Mouse (Mus musculus) large intestine, adult 2 months (tissue): ENCODE measurements around the gene Rffl. TPM values are rescaled to one million over a fixed set of nuclear protein-coding genes. Genes with fewer than 3 reads are reported as not detected.
A peak's percentile ranks its signal among the peaks of the same experiment; 100 is the strongest.

Experiments used
- DNase-seq: peaks from one replicate; pipeline ENCODE4 v3.0.0-alpha.2; 2012; ENCODE audit warnings: low read depth, low spot score
- WGBS: fragments of 180-500 bp; shearing (Covaris S2); methylation state at CpG from one replicate; pipeline ENCODE4 v1.1.7; 2018; 5-methylcytosine and 5-hydroxymethylcytosine counted together
- polyA plus RNA-seq: library from polyadenylated mRNA; depleted of rRNA; stranded (reverse); fragments of >200 nt; gene quantifications from 2 replicates; pipeline ENCODE4 v1.2.3, GENCODE M21; 2012; rRNA removed

Gene Rffl
- polyA plus RNA-seq, 1 experiment = 9.4 TPM

GRCm38 (mm10) chr11:82807370-82807769 lies 63.6 kb downstream of the Rffl start:
- 57% methylated on average over 3 of the region's 3 CpGs for WGBS
- no peak for DNase-seq

DNA sequence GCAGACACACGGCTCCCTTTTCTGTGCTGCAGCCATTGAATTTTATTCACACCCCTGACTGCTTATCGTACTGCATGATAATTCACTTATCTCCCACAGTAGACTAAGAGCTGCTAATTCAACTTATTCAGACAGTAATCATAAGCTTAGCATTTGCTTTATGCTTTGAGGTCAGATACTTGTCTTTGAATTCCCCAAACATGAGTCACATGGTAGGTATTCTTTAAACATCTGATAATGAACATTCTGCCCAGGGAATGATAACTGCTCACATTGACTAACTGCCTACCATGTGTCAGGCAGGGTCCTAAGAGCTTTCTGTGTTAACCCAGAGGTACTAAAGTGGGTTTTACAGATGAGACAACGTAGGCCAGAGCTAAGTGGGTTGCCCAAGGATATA lies 64.4 kb downstream of the Rffl start:
- WGBS = 84% methylated on average over 3 of the region's 3 CpGs
- DNase-seq = no peak

DNA sequence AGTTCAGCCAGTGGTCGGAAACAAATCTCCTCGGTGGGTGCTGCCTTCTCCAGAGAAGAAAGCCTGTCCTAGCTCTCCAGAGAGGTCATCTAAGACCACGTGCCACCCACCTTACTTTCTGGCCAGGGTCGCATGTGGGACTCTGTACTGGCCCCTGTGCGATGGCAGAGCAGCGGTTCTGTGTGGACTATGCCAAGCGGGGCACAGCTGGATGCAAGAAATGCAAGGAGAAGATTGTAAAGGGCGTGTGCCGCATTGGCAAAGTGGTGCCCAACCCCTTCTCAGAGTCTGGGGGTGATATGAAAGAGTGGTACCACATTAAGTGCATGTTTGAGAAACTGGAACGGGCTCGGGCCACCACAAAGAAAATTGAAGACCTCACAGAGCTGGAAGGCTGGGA lies 87.6 kb downstream of the Rffl start:
- no peak for DNase-seq
- 84% methylated on average over 11 of the region's 11 CpGs for WGBS

GRCm38 (mm10) chr11:82782197-82782596 lies 88.8 kb downstream of the Rffl start:
- 20% methylated on average over 6 of the region's 6 CpGs for WGBS
- DNase-seq = no peak

DNA sequence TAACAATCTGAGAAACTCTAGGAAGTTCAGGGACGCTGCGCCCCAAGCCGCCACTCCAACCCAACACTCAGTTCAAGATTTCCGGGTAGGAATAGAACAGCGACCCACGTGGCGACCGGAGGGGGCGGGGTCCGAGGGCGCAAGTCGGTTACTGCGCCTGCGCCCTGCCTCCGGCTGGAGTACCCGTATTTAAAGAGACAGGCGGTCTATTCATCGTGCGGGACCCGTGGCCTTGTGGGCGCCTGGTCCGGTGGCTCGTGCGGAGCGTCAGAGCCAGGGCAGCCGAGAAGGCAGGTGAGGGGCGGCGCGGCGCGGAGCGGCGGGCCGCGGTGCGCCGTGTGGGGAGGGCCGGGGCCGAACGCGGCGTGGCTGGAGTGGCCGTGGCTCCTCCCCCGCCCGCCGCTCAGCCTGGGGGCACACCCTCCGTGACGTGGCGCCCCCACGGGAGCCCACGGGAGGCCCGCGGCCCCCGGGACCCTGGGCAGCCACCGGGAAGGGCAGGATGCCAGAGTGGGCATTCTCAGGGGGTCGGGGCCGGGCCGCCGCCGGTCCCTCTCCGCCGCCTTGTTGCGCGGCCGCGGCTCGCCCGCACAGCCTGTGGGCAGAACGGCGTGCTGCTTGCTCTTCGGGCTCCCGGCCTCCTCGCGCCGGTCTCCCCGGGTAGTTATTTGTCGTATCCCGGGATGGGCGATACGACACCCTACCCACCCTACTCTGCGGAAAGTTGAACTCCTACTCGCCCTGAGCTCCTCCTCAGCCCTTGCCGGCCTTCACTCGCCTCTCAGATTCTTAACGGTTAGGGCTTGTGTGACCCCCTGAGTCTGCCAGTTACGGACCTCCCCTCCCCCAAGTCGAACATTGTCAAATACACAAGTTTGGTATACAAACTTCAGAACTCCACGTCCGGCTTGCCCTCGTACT lies 89.8 kb downstream of the Rffl start, which contains the start of gene Lig3:
TSS of gene Lig3 (plus strand) at position 126 of the 921 bp plus-strand sequence.
- under 1% methylated on average over 90 of the region's 90 CpGs for WGBS
- peak; percentile 68 for DNase-seq

- no peak for DNase-seq
These were observed 90.9 kb downstream of the Rffl start for GRCm38 (mm10) chr11:82780134-82780533.

DNA sequence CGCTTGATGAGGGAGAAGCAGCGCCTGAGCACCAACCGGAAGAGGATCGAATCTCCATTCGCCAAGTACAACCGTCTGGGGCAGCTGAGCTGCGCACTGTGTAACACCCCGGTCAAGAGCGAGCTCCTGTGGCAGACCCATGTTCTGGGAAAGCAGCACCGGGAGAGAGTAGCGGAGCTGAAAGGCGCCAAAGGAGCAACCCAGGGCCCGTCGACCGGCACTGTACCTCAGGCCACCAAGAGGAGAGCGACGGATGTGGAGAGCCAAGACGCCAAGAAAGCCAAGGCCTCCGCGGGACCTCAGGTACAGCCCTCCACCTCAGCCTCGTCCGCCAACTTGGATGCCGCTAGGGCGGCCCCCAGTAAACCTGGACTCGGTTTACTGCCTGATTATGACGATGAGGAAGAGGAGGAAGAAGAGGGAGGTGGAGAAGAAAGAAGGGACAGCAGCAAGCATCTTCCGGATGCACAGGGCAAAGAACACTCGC lies 106.5 kb downstream of the Rffl start:
- WGBS = under 1% methylated on average over 28 of the region's 28 CpGs
- no peak for DNase-seq

More at GRCm38 (mm10) chr11:82780134-82780533, 90.9 kb downstream of the Rffl start:
- 21% methylated on average over 5 of the region's 5 CpGs for WGBS

DNA sequence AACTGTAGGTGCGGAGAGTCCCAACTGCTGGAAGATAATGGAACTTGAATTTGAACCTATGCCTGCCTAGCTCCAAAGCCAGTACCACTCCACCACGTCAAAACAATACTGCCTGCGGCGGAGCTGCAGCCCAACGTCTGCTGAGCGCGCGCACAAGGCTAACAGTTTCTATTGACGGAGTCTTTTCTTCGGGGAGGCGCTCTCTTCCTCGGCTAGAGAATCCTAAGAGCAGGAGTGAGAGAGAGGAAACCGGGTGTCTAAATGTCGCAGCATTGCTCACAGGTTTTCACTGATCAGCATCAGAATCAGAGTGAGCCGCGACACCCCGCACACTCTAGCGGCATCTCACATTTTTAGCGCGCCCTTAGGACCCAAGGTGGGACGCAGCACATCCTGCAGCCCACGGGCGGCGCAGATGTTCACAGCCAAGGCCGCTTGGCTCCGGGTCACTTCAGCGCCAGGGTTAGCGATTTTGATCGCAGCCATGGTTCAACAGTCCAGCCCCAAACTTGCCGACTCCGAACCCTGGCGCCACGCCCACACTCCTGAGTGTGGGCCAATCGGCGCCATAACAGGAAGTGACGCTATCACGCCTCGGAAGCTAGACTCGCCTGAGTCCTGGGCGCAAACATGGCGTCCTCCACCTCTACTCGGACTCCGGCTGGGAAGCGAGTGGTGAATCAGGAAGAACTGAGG lies 107.1 kb downstream of the Rffl start, which contains the start of the genes Cct6b and Zfp830:
TSS of gene Cct6b (minus strand) at position 580 of the 696 bp plus-strand sequence.
TSS of gene Zfp830 (plus strand) at position 604 of the 696 bp plus-strand sequence.
- DNase-seq = peak; percentile 97
- under 1% methylated on average over 44 of the region's 44 CpGs for WGBS

DNA sequence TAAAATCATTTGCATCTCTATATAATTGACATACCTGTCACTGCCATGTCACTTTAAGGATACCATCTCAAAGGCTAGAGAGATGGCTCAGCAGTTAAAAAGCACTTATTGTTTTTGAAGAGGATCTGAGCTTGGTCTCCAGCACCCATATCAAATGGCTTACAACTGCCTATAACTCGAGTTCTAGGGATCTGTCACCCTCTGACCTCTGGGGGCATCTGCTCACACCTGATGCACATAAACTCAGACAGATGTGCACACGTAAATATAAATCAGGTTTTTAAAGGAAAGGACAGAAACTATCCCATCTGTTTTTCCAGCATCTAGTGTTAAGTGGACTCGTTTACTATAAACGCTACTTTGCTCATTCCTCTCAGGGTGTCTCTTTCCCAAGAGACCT lies 107.7 kb downstream of the Rffl start:
- 4% methylated on average over 4 of the region's 4 CpGs for WGBS
- DNase-seq = no peak

DNA sequence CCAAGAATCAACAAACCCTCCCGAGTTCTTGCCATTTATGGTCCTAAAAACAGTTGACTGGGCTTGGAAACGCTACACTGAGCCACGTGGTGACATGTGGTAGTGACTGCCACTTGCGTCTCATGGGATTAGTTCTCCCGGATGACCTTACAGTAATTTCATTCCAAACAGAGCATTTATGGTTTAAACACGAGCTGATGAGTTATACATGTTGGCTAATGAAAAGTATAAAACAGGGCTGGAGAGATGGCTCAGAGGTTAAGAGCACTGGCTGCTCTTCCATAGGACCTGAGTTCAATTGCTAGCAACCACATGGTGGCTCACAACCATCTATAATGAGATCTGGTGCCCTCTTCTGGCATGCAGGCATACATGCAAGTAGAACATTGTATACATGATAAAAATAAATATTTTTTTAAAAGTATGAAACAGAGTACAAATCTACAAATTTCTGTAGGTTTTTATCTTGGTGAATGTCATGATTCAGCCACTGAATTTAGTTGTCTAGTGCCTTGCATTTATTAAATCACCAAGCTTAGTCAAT lies 108.7 kb downstream of the Rffl start:
- DNase-seq = no peak
- WGBS = 73% methylated on average over 6 of the region's 6 CpGs

DNA sequence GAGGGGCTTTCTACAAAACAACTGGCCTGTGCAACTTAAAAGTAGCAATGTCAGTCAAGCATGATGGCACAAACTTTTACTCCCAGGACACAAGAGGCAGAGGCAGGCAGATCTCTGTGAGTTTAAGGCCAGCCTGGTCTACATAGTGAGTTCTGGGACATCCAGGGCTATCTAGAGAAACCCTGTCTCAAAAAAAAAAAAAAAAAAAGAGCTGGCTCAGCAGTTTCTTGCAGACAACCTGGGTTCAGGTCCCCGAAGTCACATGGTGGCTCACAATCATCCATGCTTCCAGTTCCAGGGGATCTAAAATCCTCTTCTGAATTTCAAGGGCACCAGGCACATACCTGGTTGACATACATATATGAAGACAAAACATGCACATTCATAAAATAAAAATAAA lies 115.1 kb downstream of the Rffl start:
- WGBS = 86% methylated on average over 1 of the region's 1 CpGs

More for the DNA sequence above, 115.1 kb downstream of the Rffl start:
- DNase-seq = no peak

Other genes starting within 250 kb of the Rffl start
- gene Cct6b, start 106.9 kb downstream of the Rffl start, polyA plus RNA-seq = 0.06 TPM in 1 of 2 replicates, not detected in the other
- 3.8 and 5.2 TPM in 2 replicates for gene Zfp830, start 106.9 kb downstream of the Rffl start, polyA plus RNA-seq
- gene Lig3, start 90.1 kb downstream of the Rffl start, polyA plus RNA-seq = 8.3 and 13.8 TPM in 2 replicates
- gene Rad51d, start 19.4 kb upstream of the Rffl start, polyA plus RNA-seq = 10.0 and 12.1 TPM in 2 replicates
- gene Fndc8, start 20.9 kb upstream of the Rffl start, polyA plus RNA-seq = 0.11 and 0.16 TPM in 2 replicates
- 27.7 and 33.6 TPM in 2 replicates for gene Nle1, start 37.2 kb upstream of the Rffl start, polyA plus RNA-seq
- gene Unc45b, start 39.3 kb upstream of the Rffl start, polyA plus RNA-seq = 0.62 and 0.88 TPM in 2 replicates
- gene Slfn5, start 80.1 kb upstream of the Rffl start, polyA plus RNA-seq = 1.4 and 2.6 TPM in 2 replicates
- gene Slfn9, start 120.6 kb upstream of the Rffl start, polyA plus RNA-seq = 1.5 and 3.7 TPM in 2 replicates
- gene Slfn8, start 149.6 kb upstream of the Rffl start, polyA plus RNA-seq = 0.31 and 0.47 TPM in 2 replicates
- 9.0 and 10.5 TPM in 2 replicates for gene Slfn2, start 193.9 kb upstream of the Rffl start, polyA plus RNA-seq
- gene Slfn1, start 245.6 kb upstream of the Rffl start, polyA plus RNA-seq = 0.70 and 1.1 TPM in 2 replicates